Mouse (Mus musculus): ENCODE measurements at regions not wholly inside any gene's neighbourhood (a gene's known extent, or its start where the extent isn't known, plus 50 kb on each side); places are given as distances from the start of the nearest gene placed in this dataset.

DNA sequence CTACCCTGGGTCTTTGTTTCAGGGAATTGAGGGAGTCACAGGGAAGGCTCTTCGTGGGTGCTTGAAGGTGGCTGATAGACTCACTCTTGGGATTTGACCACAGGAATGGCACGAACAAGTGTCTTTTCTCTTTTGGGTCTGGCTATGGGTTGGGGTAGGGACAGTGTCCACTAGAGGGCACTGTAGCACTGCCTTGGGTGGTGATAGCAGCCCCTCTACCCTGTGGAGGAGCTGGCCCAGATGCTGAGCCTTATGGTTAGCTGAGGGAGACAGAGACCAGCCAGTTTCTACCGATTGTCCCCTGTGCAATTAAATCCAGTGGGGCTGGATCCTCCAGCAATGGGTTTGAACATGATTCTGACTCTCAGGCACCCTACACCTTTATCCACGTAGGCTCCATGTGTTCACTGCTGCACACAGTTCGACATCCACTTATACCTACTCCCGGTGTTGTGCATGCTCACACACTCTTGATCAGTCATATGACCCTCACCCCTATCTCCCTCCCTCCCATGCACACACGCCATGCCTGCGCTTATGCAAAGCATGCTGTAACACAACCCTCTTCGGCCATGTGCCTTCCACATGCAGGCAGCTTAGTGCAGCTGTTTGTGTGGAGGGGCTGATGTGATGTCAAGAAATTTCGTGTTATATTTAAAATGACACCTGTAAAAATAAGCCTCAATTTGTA is 136.6 kb downstream of the Ttc32 start:
- H3K36me3 ChIP-seq (ENCODE audit: control insufficient read depth, insufficient read depth, low read length): no peaks in the 10 kb centered on the region
- ATAC-seq: peak; percentile 94
- WGBS: 59% methylated on average over 10 of the region's 10 CpGs

DNA sequence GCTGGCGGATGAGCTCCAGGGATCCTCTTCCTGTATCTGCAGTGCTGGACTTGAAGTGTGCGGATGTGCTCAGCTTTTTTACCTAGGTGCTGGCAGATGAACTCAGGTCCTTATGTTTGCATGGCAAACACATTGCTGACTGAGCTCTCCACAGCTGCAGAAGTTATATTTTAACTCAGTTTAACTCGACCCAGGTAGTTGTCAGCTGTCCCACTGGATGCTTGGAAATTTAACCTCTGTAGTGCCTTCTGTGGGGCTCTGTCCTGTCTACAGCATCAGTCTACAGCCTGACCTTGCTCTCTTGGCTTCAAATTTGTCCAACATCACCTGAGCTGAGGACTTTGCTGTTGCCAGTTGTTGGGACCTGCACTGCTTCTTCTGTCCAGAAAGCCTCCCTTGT is 139.2 kb downstream of the Ttc32 start:
- no peaks in the 10 kb centered on the region for H3K4me1 ChIP-seq (ENCODE audit: control insufficient read depth, insufficient read depth, low read length)
- DNase-seq (ENCODE audit: low spot score): no peak
- H3K27ac ChIP-seq (ENCODE audit: low read depth, low read length): no peak overlapping the region
- 83% methylated on average over 3 of the region's 3 CpGs for WGBS
- no peak for ATAC-seq
- H3K4me2 ChIP-seq (ENCODE audit: low read length): no peak overlapping the region
- no peaks in the 10 kb centered on the region for H3K36me3 ChIP-seq (ENCODE audit: control insufficient read depth, insufficient read depth, low read length)
- no peaks in the 10 kb centered on the region for H3K9me3 ChIP-seq (replicated peaks; ENCODE audit: control insufficient read depth, low read length)
- no peak overlapping the region for H3K4me3 ChIP-seq (ENCODE audit: low read depth, low read length)
- no peak overlapping the region for H3K9ac ChIP-seq (ENCODE audit: low read length)
- H3K27me3 ChIP-seq (replicated peaks; ENCODE audit: control insufficient read depth, insufficient read depth, low read length): no peaks in the 10 kb centered on the region

More for the DNA sequence above, 136.6 kb downstream of the Ttc32 start:
- Histone ChIP-seq H3K9me3 (replicated peaks; ENCODE audit: control insufficient read depth, low read length) (no peaks in the 10 kb centered on the region), H3K27me3 (replicated peaks; ENCODE audit: control insufficient read depth, insufficient read depth, low read length) (no peaks in the 10 kb centered on the region), H3K4me3 (ENCODE audit: low read depth, low read length) (no peak overlapping the region), H3K9ac (ENCODE audit: low read length) (no peak overlapping the region), H3K4me1 (ENCODE audit: control insufficient read depth, insufficient read depth, low read length) (no peaks in the 10 kb centered on the region), H3K4me2 (ENCODE audit: low read length) (no peak overlapping the region), H3K27ac (ENCODE audit: low read depth, low read length) (no peak overlapping the region)
- DNase-seq (ENCODE audit: low spot score): peak; percentile 68

DNA sequence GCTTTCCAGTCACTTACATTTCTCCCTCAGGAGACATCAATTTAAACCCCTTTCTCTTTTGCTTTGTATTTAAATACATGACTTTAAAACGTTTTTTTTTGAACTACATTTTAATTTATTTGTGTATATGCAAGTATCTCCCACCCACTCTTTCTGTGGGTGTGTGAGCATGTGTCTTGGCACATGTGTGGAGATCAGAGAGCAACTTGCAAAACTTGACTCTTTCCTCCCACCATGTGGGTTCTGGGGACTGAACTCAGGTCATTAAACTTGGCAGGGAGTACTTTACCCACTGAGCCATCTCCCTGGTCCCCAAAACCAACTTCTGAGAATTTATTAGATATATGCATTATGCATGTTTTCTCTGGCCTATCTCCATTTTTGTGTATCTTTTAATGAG is 143.9 kb downstream of the Ttc32 start:
- Histone ChIP-seq H3K9ac (ENCODE audit: low read length) (no peak overlapping the region), H3K4me1 (ENCODE audit: control insufficient read depth, insufficient read depth, low read length) (no peaks in the 10 kb centered on the region), H3K27me3 (replicated peaks; ENCODE audit: control insufficient read depth, insufficient read depth, low read length) (no peaks in the 10 kb centered on the region), H3K36me3 (ENCODE audit: control insufficient read depth, insufficient read depth, low read length) (no peaks in the 10 kb centered on the region), H3K9me3 (replicated peaks; ENCODE audit: control insufficient read depth, low read length) (no peaks in the 10 kb centered on the region), H3K27ac (ENCODE audit: low read depth, low read length) (no peak overlapping the region), H3K4me3 (ENCODE audit: low read depth, low read length) (no peak overlapping the region), H3K4me2 (ENCODE audit: low read length) (no peak overlapping the region)
- DNase-seq (ENCODE audit: low spot score) (no peak), ATAC-seq (no peak)
- 29% methylated on average over 1 of the region's 1 CpGs for WGBS

DNA sequence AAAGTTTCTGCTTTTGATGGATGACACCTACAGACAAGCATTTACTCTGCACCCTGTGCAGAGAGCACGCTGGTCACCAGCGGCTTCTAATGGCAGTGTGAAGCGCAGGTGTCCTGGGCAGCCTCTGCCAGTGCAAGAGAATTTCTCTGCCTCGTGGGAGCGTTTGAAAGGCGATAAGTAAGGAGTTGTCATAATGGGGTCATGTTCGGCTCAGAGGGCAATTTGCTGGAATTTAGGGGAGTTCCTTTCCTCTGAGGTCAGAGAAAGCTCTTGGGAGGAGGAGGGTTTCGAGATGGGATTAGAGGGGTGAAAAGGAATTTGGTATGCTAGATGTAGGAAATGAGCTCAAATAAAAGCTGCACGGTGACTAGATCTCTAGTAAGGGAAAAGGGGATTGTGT is 144.5 kb downstream of the Ttc32 start:
- no peak overlapping the region for H3K4me2 ChIP-seq (ENCODE audit: low read length)
- no peak for ATAC-seq
- H3K9me3 ChIP-seq (replicated peaks; ENCODE audit: control insufficient read depth, low read length): no peaks in the 10 kb centered on the region
- WGBS: 50% methylated on average over 9 of the region's 9 CpGs
- no peaks in the 10 kb centered on the region for H3K36me3 ChIP-seq (ENCODE audit: control insufficient read depth, insufficient read depth, low read length)
- H3K9ac ChIP-seq (ENCODE audit: low read length): no peak overlapping the region
- no peak for DNase-seq (ENCODE audit: low spot score)
- H3K4me1 ChIP-seq (ENCODE audit: control insufficient read depth, insufficient read depth, low read length): no peaks in the 10 kb centered on the region
- no peak overlapping the region for H3K27ac ChIP-seq (ENCODE audit: low read depth, low read length)
- no peak overlapping the region for H3K4me3 ChIP-seq (ENCODE audit: low read depth, low read length)
- no peaks in the 10 kb centered on the region for H3K27me3 ChIP-seq (replicated peaks; ENCODE audit: control insufficient read depth, insufficient read depth, low read length)

DNA sequence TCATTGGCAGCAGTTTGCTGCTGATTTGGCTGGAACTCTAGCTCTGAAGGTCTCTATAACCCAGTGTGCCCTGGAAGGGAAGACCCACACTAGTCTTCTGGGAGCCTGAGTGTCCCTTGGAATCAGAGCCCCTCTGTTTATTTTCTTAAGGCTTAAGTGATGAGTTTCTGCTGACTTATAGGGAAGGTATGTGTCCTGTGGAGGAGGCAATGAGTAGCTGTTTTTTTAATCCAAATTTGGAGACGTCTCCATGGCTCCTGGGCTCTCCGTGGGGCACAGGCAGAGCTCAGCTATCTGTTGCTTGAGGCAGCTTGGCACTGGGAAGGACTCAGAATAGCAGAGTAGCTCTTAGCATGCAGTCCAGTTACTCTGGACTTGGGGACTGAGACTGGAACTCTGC is 146.4 kb downstream of the Ttc32 start:
- Histone ChIP-seq H3K4me1 (ENCODE audit: control insufficient read depth, insufficient read depth, low read length) (no peaks in the 10 kb centered on the region), H3K9me3 (replicated peaks; ENCODE audit: control insufficient read depth, low read length) (no peaks in the 10 kb centered on the region), H3K27ac (ENCODE audit: low read depth, low read length) (no peak overlapping the region), H3K27me3 (replicated peaks; ENCODE audit: control insufficient read depth, insufficient read depth, low read length) (no peaks in the 10 kb centered on the region), H3K4me2 (ENCODE audit: low read length) (no peak overlapping the region), H3K36me3 (ENCODE audit: control insufficient read depth, insufficient read depth, low read length) (no peaks in the 10 kb centered on the region), H3K4me3 (ENCODE audit: low read depth, low read length) (no peak overlapping the region), H3K9ac (ENCODE audit: low read length) (no peak overlapping the region)
- ATAC-seq: no peak
- 63% methylated on average over 2 of the region's 2 CpGs for WGBS
- DNase-seq (ENCODE audit: low spot score): no peak

DNA sequence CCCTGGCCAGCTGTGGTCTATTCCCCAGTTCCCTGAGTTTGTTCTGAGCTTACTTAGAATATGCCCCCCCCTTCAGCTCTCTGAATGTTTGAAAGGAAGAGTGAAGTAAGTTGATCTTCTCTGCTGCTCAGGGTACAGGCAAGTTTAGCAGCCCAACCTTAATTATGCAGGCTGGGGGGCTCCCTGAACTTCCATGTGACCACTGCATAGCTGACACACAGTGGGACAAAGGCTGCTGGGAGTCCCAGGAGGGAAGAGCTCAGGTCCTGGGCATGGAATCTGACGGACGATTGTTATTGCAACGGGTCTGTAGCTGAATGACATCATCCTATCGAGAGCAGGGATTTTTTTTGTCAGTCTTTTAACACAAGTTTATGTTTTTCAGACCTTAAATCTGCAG is 148.8 kb downstream of the Ttc32 start:
- no peak overlapping the region for H3K9ac ChIP-seq (ENCODE audit: low read length)
- H3K36me3 ChIP-seq (ENCODE audit: control insufficient read depth, insufficient read depth, low read length): no peaks in the 10 kb centered on the region
- no peaks in the 10 kb centered on the region for H3K27me3 ChIP-seq (replicated peaks; ENCODE audit: control insufficient read depth, insufficient read depth, low read length)
- no peaks in the 10 kb centered on the region for H3K4me1 ChIP-seq (ENCODE audit: control insufficient read depth, insufficient read depth, low read length)
- no peaks in the 10 kb centered on the region for H3K9me3 ChIP-seq (replicated peaks; ENCODE audit: control insufficient read depth, low read length)
- H3K27ac ChIP-seq (ENCODE audit: low read depth, low read length): no peak overlapping the region
- no peak overlapping the region for H3K4me3 ChIP-seq (ENCODE audit: low read depth, low read length)
- no peak overlapping the region for H3K4me2 ChIP-seq (ENCODE audit: low read length)
- ATAC-seq (no peak), DNase-seq (ENCODE audit: low spot score) (no peak)
- WGBS: 68% methylated on average over 4 of the region's 4 CpGs

DNA sequence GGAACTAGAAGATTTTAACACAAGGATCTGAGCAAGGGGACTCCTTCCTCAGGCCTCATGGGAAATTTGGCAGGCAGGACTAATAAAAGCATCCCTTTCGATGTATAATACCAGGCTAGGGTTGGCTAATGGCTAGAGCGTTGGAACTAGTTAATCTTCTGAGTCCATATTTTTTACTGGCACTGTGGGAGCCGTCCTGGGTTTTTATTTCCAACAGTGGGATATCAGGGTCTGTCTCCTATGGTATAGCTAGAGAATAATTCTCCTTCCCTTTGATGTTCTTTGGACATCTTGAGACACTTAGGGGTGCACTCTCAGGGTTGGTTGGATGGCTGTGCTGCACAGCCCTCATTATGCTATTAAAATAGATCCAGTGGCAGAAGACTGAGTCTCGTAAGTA is 150.9 kb downstream of the Ttc32 start:
- no peak overlapping the region for H3K4me3 ChIP-seq (ENCODE audit: low read depth, low read length)
- no peak for DNase-seq (ENCODE audit: low spot score)
- H3K36me3 ChIP-seq (ENCODE audit: control insufficient read depth, insufficient read depth, low read length): no peaks in the 10 kb centered on the region
- no peaks in the 10 kb centered on the region for H3K27me3 ChIP-seq (replicated peaks; ENCODE audit: control insufficient read depth, insufficient read depth, low read length)
- 81% methylated on average over 4 of the region's 4 CpGs for WGBS
- no peaks in the 10 kb centered on the region for H3K4me1 ChIP-seq (ENCODE audit: control insufficient read depth, insufficient read depth, low read length)
- no peak overlapping the region for H3K4me2 ChIP-seq (ENCODE audit: low read length)
- no peak for ATAC-seq
- H3K27ac ChIP-seq (ENCODE audit: low read depth, low read length): no peak overlapping the region
- no peaks in the 10 kb centered on the region for H3K9me3 ChIP-seq (replicated peaks; ENCODE audit: control insufficient read depth, low read length)
- H3K9ac ChIP-seq (ENCODE audit: low read length): no peak overlapping the region

DNA sequence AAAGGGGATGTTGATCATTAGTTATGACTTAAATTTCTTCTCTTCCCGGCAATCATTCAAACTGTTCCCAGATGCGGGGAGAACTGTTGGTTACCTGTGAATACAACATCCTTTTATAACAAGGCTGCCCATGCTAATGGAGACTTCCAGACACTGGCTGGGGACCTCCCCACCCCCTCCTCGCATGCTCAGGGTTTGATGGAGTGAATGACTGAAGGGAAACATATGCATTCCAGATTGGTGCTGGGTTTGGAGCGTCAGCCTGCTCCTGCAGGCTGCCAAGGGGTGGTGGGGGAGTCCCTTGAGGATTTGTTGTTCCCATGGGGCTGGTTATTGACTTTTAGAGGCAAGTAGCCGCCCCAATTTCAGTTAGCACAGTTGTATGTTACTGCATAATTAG is 161.9 kb downstream of the Ttc32 start:
- H3K27me3 ChIP-seq (replicated peaks; ENCODE audit: control insufficient read depth, insufficient read depth, low read length): no peaks in the 10 kb centered on the region
- ATAC-seq: no peak
- no peaks in the 10 kb centered on the region for H3K36me3 ChIP-seq (ENCODE audit: control insufficient read depth, insufficient read depth, low read length)

DNA sequence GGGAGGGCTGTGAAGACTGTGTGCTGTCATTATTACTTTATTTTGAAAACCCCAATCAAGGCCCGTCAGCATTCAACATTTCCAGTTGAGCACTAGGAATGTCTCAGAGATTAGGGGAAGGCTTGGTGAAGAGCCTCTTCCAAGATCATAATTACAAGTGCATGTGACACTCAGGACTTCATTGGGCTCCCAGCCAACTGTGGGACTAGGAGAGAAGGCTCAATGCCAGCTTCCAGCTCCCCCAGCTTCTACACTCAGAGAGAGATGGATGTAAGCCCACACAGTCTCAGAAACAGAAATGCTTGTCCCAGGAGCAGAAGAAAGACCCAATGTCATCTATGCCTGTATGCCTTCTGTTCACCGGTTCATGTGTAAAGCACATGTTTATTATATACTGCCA is 169.5 kb downstream of the Ttc32 start:
- 91% methylated on average over 2 of the region's 2 CpGs for WGBS
- no peaks in the 10 kb centered on the region for H3K36me3 ChIP-seq (ENCODE audit: control insufficient read depth, insufficient read depth, low read length)
- ATAC-seq (no peak), DNase-seq (ENCODE audit: low spot score) (peak; percentile 4)
- no peak overlapping the region for H3K9ac ChIP-seq (ENCODE audit: low read length)
- no peak overlapping the region for H3K4me2 ChIP-seq (ENCODE audit: low read length)
- H3K4me3 ChIP-seq (ENCODE audit: low read depth, low read length): no peak overlapping the region
- H3K4me1 ChIP-seq (ENCODE audit: control insufficient read depth, insufficient read depth, low read length): no peaks in the 10 kb centered on the region
- no peak overlapping the region for H3K27ac ChIP-seq (ENCODE audit: low read depth, low read length)
- no peaks in the 10 kb centered on the region for H3K27me3 ChIP-seq (replicated peaks; ENCODE audit: control insufficient read depth, insufficient read depth, low read length)
- H3K9me3 ChIP-seq (replicated peaks; ENCODE audit: control insufficient read depth, low read length): no peaks in the 10 kb centered on the region

More for the DNA sequence above, 161.9 kb downstream of the Ttc32 start:
- H3K4me2 ChIP-seq (ENCODE audit: low read length): no peak overlapping the region
- no peak overlapping the region for H3K4me3 ChIP-seq (ENCODE audit: low read depth, low read length)
- no peak for DNase-seq (ENCODE audit: low spot score)
- no peaks in the 10 kb centered on the region for H3K4me1 ChIP-seq (ENCODE audit: control insufficient read depth, insufficient read depth, low read length)
- no peak overlapping the region for H3K27ac ChIP-seq (ENCODE audit: low read depth, low read length)
- no peak overlapping the region for H3K9ac ChIP-seq (ENCODE audit: low read length)
- 84% methylated on average over 5 of the region's 5 CpGs for WGBS
- no peaks in the 10 kb centered on the region for H3K9me3 ChIP-seq (replicated peaks; ENCODE audit: control insufficient read depth, low read length)

Data from forebrain, embryonic 14.5 days (tissue).